In the genomic region with DNA sequence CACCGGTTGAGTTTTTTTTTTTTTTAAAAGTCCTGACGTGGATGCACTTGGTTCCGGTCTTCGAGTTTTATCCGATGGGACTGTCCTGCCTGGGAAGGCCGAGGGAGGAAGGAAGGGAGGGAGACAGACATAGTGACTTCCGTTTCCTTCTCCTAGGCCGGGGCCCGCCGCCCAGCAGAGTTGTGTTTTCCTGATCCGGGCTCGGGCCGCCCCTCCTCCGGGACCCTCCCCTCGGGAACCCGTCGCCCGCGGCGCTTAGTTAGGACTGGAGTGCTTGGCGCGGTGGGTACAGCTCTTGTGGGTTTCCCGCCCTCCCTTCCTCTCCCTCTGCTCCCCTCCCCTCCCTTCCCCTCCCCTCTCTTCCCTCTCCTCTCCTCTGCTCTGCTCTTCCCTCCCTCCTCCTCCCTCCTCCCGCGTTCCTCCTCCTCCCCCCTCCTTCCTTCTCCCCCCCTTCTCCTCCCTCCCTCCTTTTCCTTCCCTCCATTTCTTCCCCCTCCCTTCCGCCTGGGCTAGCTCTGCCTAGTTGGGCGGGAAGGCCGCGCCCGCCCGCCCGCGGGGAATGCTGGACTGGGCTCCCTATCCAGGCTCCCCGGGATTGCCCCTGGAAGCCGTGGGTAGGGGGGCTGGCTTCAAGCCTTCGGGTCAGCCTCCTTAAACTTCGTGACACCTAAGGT, we compare ENCODE assay signal across 8 mouse cellular contexts. TPM values are rescaled to one million over a fixed set of nuclear protein-coding genes. Genes with fewer than 3 reads are reported as not detected.
DNase-seq lines count a peak whose midpoint lies in the region; ATAC-seq and TF ChIP-seq lines count a peak whose summit lies in the region.

No protein-coding gene starts in this region.

- peaks cover 13% of the 10 kb centered on the region; the same call in 1 of the 2 replicates for H3K4me1 ChIP-seq in brown adipose tissue, adult 24 weeks (ENCODE audit: control insufficient read depth, insufficient read depth, insufficient read length, low read length)
- peaks cover 7% of the 10 kb centered on the region for H3K4me1 ChIP-seq in heart, embryonic 13.5 days
- no peaks in the 10 kb centered on the region for H3K4me1 ChIP-seq in kidney, postnatal 0 days (replicated peaks; ENCODE audit: insufficient read depth, low read length)
- H3K4me1 ChIP-seq in liver, embryonic 11.5 days (replicated peaks; ENCODE audit: control insufficient read depth, insufficient read depth, low read length): peaks cover 4% of the 10 kb centered on the region; the same call in 1 of the 2 replicates

- peaks cover 46% of the 10 kb centered on the region for H3K79me2 ChIP-seq in myocyte (ENCODE audit: control insufficient read depth, insufficient read depth)

- peaks cover 6% of the 10 kb centered on the region for H3K36me3 ChIP-seq in heart, embryonic 13.5 days
- H3K36me3 ChIP-seq in kidney, postnatal 0 days (ENCODE audit: insufficient read depth, low read length): no peaks in the 10 kb centered on the region
- H3K36me3 ChIP-seq in liver, embryonic 11.5 days (ENCODE audit: control insufficient read depth, insufficient read depth, low read length): no peaks in the 10 kb centered on the region
- H3K36me3 ChIP-seq in myocyte (ENCODE audit: control insufficient read depth, insufficient read depth): no peaks in the 10 kb centered on the region

- TF ChIP-seq POLR2A in myocyte (IDR thresholded peaks at IDR 0.05; ENCODE audit: insufficient read length, low read depth): peak; percentile 37

- H3K4me3 ChIP-seq in brown adipose tissue, adult 24 weeks (ENCODE audit: insufficient read depth, low read depth, low read length): peak overlapping the region; percentile 92
- peak overlapping the region; percentile 56 for H3K4me3 ChIP-seq in heart, embryonic 13.5 days
- peak overlapping the region; percentile 43 for H3K4me3 ChIP-seq in kidney, postnatal 0 days (replicated peaks; ENCODE audit: low read depth, low read length)
- peak overlapping the region; percentile 59 for H3K4me3 ChIP-seq in liver, embryonic 11.5 days (ENCODE audit: low read depth, low read length)
- H3K4me3 ChIP-seq in myocyte: peak overlapping the region; percentile 48

- 10% methylated on average over 24 of the region's 37 CpGs for WGBS in heart, embryonic 13.5 days
- WGBS in kidney, postnatal 0 days: 18% methylated on average over 31 of the region's 37 CpGs
- 17% methylated on average over 31 of the region's 37 CpGs for WGBS in liver, embryonic 11.5 days

- H3ac ChIP-seq in myocyte (ENCODE audit: control insufficient read depth, insufficient read length): no peak overlapping the region

- H3K4me2 ChIP-seq in heart, embryonic 13.5 days: peak overlapping the region; percentile 70
- peak overlapping the region; percentile 46 for H3K4me2 ChIP-seq in kidney, postnatal 0 days (ENCODE audit: low read length)
- H3K4me2 ChIP-seq in liver, embryonic 11.5 days: peak overlapping the region; percentile 62
- no peak overlapping the region for H3K4me2 ChIP-seq in myocyte (ENCODE audit: low read depth)

- H3K27me3 ChIP-seq in heart, embryonic 13.5 days (replicated peaks): no peaks in the 10 kb centered on the region
- H3K27me3 ChIP-seq in kidney, postnatal 0 days (ENCODE audit: insufficient read depth, low read length): no peaks in the 10 kb centered on the region
- H3K27me3 ChIP-seq in liver, embryonic 11.5 days (replicated peaks; ENCODE audit: control insufficient read depth, insufficient read depth, low read length): no peaks in the 10 kb centered on the region
- H3K27me3 ChIP-seq in myocyte (ENCODE audit: control insufficient read depth, insufficient read depth, insufficient read length): no peaks in the 10 kb centered on the region

- TF ChIP-seq CTCF in kidney, postnatal 0 days (IDR thresholded peaks at IDR 0.05; ENCODE audit: low read depth): no peak

- peak; percentile 89 for DNase-seq in kidney, postnatal 0 days (ENCODE audit: low spot score)
- peak; percentile 79 for DNase-seq in liver, embryonic 11.5 days (ENCODE audit: low spot score)
- DNase-seq in spleen, postnatal 4 days (ENCODE audit: low spot score in 2 of 2): peak; percentile 61 to 77

- H3K27ac ChIP-seq in brown adipose tissue, adult 24 weeks (replicated peaks; ENCODE audit: low read depth, low read length): peak overlapping the region; percentile 100
- peak overlapping the region; percentile 94 for H3K27ac ChIP-seq in heart, embryonic 13.5 days (replicated peaks)
- H3K27ac ChIP-seq in kidney, postnatal 0 days: peak overlapping the region; percentile 92
- peak overlapping the region; percentile 90 for H3K27ac ChIP-seq in liver, embryonic 11.5 days (ENCODE audit: low read depth, low read length)

- H3K9me3 ChIP-seq in heart, embryonic 13.5 days: no peaks in the 10 kb centered on the region
- no peaks in the 10 kb centered on the region for H3K9me3 ChIP-seq in kidney, postnatal 0 days (replicated peaks; ENCODE audit: low read length)
- no peaks in the 10 kb centered on the region for H3K9me3 ChIP-seq in liver, embryonic 11.5 days (ENCODE audit: control insufficient read depth, low read length)

- H3K9ac ChIP-seq in heart, embryonic 13.5 days: peak overlapping the region; percentile 81
- peak overlapping the region; percentile 57 for H3K9ac ChIP-seq in kidney, postnatal 0 days (ENCODE audit: low read depth, low read length)
- H3K9ac ChIP-seq in liver, embryonic 11.5 days (ENCODE audit: low read depth, low read length): peak overlapping the region; percentile 68

- ATAC-seq in CD4-positive, CD25-positive, alpha-beta regulatory T cell, adult 4 months: peak; percentile 54
- peak; percentile 82 for ATAC-seq in erythroid progenitor cell, adult 5-6 weeks (replicated peaks; ENCODE audit: low FRiP score, poor library complexity, severe bottlenecking)
- ATAC-seq in heart, embryonic 13.5 days (ENCODE audit: extremely low read depth, insufficient number of reproducible peaks, low FRiP score, low TSS enrichment): peak; percentile 87
- ATAC-seq in kidney, postnatal 0 days (replicated peaks; ENCODE audit: low FRiP score, low read depth): peak; percentile 92
- ATAC-seq in liver, embryonic 11.5 days (replicated peaks; ENCODE audit: low FRiP score): peak; percentile 84

TF ChIP-seq in myocyte, 11 proteins besides CTCF, POLR2A, EP300 and RAD21:
- TF ChIP-seq CEBPB (IDR thresholded peaks at IDR 0.05; ENCODE audit: insufficient read depth, poor library complexity, severe bottlenecking) (no peak), MYOD1 (IDR thresholded peaks at IDR 0.05; ENCODE audit: control insufficient read depth in 1 of 3, insufficient read length in 2 of 3, low read depth in 2 of 3) (no peak), MYOG (IDR thresholded peaks at IDR 0.05; ENCODE audit: control insufficient read depth in 1 of 3, insufficient read depth in 1 of 3, insufficient read length in 2 of 3, low read depth in 2 of 3) (no peak), TCF12 (IDR thresholded peaks at IDR 0.05; ENCODE audit: insufficient read depth, poor library complexity, severe bottlenecking) (no peak), E2F4 (IDR thresholded peaks at IDR 0.05; ENCODE audit: insufficient read depth) (no peak), SRF (IDR thresholded peaks at IDR 0.05; ENCODE audit: control insufficient read depth, insufficient read length, low read depth) (no peak), TCF3 (IDR thresholded peaks at IDR 0.05; ENCODE audit: insufficient read length, low read depth) (no peak), USF1 (IDR thresholded peaks at IDR 0.05; ENCODE audit: low read depth) (no peak), REST (IDR thresholded peaks at IDR 0.05; ENCODE audit: insufficient read depth, insufficient read length) (no peak), POLR2AphosphoS2 (IDR thresholded peaks at IDR 0.05; ENCODE audit: insufficient read length, low read depth) (no peak), MAX (IDR thresholded peaks at IDR 0.05; ENCODE audit: low read depth) (no peak)

RNA-seq across cellular contexts. Expression of a gene that starts 8.9 kb away (rescaled TPM):
- polyA plus RNA-seq in CD4-positive, CD25-positive, alpha-beta regulatory T cell, adult 4 months (2017; shearing (Covaris generic)): 10 to 100 TPM; 18.7 to 24.9 TPM
- polyA plus RNA-seq in brown adipose tissue, adult 24 weeks (2012; ENCODE audit: insufficient read depth, insufficient read length, missing spikeins): 27.7 and 28.5 TPM in 2 replicates
- total RNA-seq in erythroid progenitor cell, adult 5-6 weeks (2015; ENCODE audit: low replicate concordance): 57.7 and 93.9 TPM in 2 replicates
- total RNA-seq in erythroid progenitor cell, adult 5-6 weeks (2017; ENCODE audit: low replicate concordance): 63.2 and 82.3 TPM in 2 replicates
- 10.1 and 10.2 TPM in 2 replicates for polyA plus RNA-seq in heart, embryonic 13.5 days (2015; fragmentation: Nextera tagmentation; extraction: Ambion mirVana)
- 15.6 and 15.9 TPM in 2 replicates for polyA plus RNA-seq in kidney, postnatal 0 days (2015; fragmentation: Nextera tagmentation; extraction: Ambion mirVana)
- 12.9 and 14.1 TPM in 2 replicates for polyA plus RNA-seq in liver, embryonic 11.5 days (2014; fragmentation: Nextera tagmentation; extraction: Ambion mirVana)
- 3.7 TPM for polyA plus RNA-seq in myocyte (2012; fragmentation: generic; extraction: Trizol)

Comparison
In these comparisons a context has a peak if more than half of its experiments do, and no peak if none do; other contexts are left out.
1. Peak in every context shown above with its lines: DNase-seq, ATAC-seq, H3K4me3 ChIP-seq and H3K27ac ChIP-seq.